Mouse (Mus musculus): Measurements from ENCODE around the gene Rbp1.

The Rbp1 gene

DNA sequence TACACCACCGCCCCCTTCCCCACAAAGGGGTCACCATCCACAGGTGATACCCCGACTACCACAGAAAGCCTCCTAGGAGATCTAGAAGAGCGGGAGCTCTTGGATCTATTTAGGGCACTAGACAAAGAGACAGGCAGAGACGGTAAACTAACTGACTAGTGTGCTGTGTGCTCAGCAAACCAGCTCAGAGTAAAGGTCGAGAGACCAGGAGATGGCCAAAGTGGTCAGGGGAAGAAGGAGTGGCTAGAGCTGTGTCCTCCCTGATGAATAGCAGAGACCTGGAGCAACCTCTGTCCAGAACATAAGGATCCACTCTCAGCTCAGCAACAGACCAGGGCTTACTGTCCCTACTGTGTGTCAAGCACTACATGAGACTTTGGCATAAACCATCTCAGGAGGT, at the start of gene Rbp1:
Rbp1 (plus strand) TSS at position 306 of the 400 bp plus-strand sequence.
- ATAC-seq (ENCODE audit: insufficient number of reproducible peaks, low FRiP score, low TSS enrichment) = no peak

DNA sequence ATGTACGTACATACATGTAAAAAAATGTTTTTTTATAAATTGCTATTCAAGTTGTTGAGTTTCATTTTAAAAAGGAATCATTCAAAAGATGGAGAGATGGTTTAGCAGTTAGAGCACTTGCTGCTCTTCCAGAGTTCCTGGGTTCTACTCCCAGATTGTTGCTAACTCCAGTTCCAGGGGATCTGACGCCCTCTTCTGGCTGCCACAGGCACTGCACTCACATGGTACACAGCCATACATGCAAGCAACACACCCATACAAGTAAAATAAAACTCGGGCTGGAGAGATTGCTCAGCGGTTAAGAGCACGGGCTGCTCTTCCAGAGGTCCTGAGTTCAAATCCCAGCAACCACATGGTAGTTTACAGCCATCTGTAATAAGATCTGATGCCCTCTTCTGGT, 49.4 kb upstream of the Rbp1 start:
- no peak for ATAC-seq (ENCODE audit: insufficient number of reproducible peaks, low FRiP score, low TSS enrichment)

DNA sequence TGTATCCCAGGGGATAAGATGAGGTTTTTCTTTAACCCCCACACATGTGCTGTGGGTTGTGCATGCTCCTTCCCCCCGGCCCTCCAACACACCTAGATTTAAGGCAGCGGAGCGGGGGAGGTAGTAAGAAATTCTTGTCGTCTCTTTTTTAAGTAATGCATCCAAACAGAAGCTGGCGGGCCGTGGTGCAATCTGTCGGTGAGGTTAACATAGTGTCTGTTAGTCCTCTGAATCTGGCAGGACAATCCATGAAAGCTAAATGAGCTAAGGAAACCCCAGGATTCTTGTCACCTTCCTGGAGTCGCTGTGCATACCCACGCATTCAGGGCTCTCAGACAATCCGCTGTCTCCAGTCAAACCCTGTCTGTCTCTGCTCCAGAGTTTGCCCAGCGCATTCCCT, 47.9 kb upstream of the Rbp1 start:
- no peak for ATAC-seq (ENCODE audit: insufficient number of reproducible peaks, low FRiP score, low TSS enrichment)

DNA sequence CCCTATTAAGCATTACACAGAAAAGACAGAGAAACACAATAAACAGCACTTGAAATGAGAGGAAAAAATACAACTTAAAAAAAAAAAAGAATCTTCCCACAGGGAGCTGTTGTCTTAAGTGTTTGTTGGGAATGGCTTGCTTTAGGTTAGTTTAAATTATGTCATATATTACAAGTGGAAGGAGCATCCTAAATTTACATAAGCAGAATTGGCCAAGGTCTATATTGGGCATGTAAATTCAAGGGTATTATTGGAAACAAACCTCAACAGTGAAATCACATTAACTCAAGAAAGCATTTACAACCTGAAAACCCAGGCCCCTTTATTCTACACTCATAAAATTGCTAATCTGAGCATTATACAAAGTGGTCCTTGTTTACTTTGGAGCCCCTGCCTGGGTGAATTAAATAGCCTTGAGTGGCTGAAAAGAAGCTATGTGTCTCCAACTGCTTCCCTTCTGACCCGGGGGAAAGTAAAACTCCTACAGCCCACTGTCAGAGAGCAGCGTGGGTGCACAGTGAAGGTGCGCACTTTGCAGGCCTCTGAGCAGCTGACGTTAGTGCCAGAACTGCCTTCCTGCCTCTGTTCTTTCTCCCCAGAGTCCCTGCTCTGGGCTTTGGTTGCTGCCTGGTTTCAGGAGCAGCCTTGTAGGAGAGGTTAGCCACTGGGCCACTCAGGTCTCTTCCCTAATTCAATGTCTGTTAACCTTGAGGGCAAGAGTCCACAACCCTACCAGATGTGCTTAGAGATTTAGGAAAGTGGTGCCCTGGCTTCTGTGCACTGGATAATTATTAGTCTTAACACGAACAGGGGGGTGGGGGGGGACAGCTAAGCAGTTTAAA, 47.2 kb upstream of the Rbp1 start:
- no peak for ATAC-seq (ENCODE audit: insufficient number of reproducible peaks, low FRiP score, low TSS enrichment)

DNA sequence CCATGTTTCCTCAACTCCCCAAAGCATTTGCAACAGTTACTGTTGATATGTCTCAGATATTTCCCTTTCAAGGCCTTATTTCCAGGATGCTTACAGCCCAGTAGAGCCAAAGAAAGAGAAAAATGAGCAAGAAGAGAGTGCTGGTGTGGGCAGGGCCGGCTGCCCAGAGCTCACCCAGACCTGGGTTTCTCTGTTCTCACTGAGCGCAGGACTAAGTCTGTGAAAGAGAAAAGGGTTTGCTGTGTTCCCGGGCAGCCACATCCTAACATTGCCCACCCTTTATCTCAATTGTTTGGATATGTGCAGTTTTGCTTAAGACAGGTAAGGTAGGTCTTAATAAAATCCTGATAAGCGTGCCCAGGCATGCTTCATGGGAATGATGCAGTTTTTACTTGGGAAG, 43.0 kb upstream of the Rbp1 start:
- ATAC-seq (ENCODE audit: insufficient number of reproducible peaks, low FRiP score, low TSS enrichment) = no peak

DNA sequence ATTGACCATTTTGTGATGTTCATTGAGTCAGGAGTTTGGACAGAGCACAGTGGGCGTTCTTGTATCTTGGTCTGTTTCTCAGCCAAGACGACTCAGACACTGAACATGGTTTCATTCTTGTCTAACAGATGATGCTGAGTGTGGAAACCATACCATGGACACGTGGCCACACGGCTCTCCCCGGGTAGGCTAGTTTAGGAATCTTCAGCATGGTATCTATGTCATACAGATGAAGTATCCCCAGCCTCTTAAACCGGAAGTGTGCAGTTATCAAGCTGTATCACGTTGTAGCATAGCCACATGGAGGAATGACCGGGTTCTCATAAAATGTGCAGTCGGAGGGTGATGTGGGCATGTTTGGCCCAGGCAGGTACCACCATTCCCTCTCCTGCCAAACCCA, 42.2 kb upstream of the Rbp1 start:
- no peak for ATAC-seq (ENCODE audit: insufficient number of reproducible peaks, low FRiP score, low TSS enrichment)

DNA sequence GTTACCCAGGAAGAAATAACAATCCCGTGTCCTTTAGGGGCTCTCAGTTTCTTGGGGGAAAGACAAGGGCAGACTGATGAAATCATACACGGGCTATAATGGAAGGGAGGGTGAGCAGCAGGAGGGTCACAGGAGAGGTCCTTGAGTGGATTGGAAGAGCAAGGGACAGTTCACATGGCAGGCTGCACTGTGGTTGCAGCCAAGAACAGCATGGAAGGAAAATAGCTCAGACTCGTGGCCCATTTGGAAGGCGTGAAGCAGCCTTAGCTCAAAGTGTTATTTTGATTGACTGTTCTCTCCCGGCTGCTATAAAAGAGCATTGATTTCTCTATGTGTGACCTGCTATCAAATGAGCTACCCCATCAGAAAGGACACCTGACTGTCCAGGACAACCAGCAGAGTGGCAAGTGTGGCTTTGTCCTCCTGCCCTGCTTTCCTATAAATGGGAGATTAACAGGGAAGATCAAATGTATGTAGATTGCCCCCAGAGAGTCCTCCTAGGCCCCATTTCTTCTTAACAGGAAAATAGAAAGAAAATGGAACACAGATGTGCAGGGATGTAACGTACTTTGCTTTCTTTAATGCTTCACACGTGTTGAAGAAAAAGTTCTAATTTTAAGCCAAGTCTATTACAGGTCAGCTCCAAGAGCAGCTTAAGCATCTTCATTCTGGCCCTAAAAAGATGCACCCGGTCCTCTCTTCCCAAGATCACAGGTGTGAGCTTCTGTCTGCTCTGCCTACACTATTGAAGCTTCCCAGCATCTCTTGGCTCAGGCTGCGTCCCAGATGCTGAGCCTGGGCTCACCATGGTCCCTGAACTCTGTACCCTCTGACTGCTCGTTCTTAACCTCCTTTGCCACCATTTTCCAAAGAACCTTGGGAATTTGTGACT, 34.8 kb upstream of the Rbp1 start:
- no peak for ATAC-seq (ENCODE audit: insufficient number of reproducible peaks, low FRiP score, low TSS enrichment)

DNA sequence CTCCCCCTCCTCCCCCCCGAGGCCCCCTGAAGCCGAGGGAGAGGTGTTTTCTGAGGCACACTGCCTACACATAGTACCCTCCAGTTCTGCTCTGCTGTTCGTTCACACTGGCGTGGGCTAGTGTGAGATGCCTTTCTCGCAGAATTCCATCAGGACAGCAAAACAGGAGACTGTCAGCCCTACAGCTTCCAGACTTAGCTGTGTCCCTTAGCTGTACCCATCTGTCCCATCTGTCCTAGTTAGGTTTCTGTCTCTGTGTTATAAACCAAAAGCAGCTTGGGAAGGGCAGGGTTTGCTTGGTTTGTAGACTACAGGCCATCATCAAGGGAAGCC, 34.2 kb upstream of the Rbp1 start:
- ATAC-seq (ENCODE audit: insufficient number of reproducible peaks, low FRiP score, low TSS enrichment) = no peak

DNA sequence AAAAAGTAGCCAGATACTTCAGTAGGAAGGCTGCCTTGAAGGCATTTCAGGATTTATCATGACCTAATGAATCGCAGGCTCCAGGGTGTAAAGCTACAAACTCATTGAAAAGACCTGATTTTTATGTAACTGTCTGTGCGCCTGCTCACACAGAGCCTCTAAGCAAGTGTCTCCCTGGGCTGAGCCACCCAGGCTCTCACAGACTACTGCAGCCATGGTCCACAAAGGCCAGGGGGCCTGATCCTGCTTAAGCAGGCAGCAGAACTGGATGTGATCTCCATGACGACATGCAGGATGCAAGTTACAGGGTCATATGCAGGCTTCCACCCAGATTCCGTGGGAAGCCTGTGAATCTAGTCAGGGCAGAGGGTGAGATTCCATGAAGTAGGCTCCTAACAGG, 29.3 kb upstream of the Rbp1 start:
- ATAC-seq (ENCODE audit: insufficient number of reproducible peaks, low FRiP score, low TSS enrichment) = no peak

DNA sequence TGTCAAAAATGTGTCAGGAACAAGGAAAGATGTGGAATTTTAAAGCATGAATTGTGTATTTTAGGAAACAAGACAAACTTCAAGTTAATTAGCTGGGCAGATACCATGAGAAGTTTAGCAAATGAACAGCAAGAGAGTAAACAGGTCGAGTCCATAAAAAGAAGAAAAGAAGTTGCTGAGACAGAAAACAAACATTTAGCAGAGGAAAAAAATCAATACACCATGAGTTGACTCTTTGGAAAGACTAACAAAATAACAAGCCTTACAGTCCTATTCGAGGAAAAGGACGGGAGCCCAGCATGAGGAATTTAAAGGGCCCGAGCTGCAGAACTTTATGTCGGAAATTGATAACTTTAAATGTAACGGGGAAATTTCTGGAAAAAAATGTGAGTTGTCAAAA, 25.6 kb upstream of the Rbp1 start:
- no peak for ATAC-seq (ENCODE audit: insufficient number of reproducible peaks, low FRiP score, low TSS enrichment)

DNA sequence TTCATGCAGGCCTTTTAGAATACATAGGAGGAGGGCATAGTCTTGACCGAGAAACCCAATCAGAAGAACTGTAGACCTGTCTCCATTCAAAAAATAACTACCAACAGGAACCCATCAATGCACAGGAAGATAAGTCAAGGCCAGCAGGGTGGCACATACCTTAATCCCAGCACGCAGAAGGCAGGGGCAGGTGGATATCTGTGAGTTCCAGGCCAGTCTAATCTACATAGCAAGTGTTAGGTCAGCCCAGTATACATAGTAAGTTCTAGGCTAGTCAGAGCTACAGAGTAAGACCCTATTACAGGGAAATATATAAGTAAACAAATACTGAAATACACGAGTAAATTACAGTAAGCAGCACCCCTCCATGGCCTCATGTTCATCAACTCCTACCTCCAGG, 24.9 kb upstream of the Rbp1 start:
- no peak for ATAC-seq (ENCODE audit: insufficient number of reproducible peaks, low FRiP score, low TSS enrichment)

DNA sequence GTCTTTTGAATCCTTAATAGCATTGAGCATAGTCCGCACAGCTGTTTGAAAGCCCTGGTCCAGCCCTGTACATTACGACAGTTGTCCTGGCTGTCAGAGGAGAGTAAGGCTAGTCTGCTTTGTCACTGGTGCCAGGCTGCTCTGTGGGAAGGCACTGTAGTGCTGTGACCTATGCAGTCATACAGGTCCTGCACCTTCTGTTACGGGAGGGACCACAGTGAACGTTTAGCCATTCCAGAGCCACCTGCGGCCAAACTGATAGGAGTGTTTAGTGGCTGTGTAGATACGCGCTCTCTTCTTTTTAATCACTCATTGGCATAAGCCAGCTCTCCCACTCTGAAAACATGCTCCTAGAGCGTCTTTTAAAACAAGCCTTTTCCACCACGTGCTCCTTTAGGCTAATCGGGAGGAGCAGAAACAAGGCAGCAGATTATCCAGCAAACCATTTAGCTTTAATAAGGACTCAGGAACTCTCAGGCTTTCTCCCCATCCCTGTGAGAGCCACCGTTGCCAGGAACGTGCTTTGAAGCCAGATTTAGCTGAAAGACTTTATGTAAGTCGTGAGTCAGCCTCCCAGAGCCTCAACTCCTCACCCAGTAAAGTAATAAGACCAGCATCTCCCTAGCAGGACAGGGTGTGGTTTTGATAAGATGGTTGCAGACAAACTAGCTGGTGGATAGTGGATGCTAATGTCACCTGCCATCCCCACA, 22.4 kb upstream of the Rbp1 start:
- no peak for ATAC-seq (ENCODE audit: insufficient number of reproducible peaks, low FRiP score, low TSS enrichment)

DNA sequence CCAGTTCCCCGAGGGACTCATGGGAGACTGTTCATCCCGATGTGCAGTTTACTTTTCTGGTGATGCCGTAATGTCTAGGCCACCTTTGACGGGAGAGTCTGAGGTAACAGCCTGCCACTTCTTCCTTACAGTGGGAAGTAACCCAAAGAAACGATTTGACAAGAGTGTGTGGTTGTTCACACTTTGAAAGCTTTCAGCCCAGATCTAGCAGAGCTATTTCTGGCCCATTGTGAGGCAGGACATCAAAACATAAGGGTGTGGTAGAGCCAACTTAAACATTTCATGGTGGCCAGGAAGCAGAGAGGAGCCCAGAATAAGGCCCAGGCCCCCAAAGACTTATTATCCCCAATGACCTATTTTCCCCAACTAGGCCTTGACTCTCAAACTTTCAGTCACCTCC, 21.1 kb upstream of the Rbp1 start:
- no peak for ATAC-seq (ENCODE audit: insufficient number of reproducible peaks, low FRiP score, low TSS enrichment)

DNA sequence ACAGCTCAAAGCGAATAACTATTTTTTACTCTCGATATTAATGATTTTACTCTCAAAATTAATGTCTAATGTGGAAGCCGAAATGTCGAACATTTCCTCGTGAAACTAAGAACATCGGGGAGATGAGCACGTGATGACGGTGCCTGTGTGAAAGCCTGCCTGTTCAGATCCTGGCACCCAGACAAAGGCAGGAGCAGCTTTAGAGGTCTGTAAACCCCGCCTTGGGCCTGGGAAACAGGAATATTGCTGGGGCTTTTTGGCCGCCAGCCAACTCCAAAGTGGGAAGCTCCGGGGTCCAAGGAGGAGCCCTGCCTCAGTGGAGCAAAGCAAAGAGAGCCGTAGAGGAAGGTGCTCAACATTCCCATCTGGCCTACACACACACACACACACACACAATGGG, 15.0 kb upstream of the Rbp1 start:
- no peak for ATAC-seq (ENCODE audit: insufficient number of reproducible peaks, low FRiP score, low TSS enrichment)

DNA sequence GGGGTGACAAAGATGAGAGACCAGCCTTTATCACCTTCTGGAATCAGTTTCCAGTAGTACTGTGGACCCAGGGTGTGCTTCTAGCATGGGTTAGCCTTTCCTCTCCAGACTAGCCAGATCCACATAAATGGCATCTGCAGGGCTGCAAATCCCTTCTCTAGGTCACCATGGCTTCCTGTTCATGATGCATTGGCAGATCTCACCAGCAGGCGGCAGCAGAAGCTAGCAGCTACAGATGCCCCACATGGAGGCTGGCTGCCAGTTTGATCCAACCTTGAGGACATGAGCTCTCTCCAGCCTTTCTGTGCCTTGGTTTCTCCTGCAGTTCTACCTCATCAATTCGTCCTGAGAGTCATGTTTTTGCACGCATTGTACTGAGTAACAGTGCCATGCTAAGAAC, 13.6 kb upstream of the Rbp1 start:
- ATAC-seq (ENCODE audit: insufficient number of reproducible peaks, low FRiP score, low TSS enrichment) = no peak

DNA sequence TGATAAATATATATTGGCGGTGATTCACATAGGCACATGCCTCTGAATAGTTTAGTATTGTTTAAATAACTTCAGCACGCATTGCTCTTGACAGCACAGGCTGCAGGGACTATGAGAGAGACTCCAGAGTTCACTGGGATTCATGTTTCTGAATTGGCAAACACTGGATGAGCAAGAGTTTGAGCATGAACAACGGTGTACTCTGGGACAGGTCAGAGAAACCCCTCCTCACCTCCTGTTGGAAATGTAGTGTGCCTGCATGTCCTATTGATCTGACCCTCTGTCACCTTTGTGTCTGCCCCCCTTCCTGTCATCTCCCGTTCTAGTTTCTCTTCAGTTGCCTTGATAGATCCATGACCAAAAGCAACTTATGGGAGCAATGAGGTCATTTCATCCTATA, 7.3 kb upstream of the Rbp1 start:
- ATAC-seq (ENCODE audit: insufficient number of reproducible peaks, low FRiP score, low TSS enrichment) = no peak

DNA sequence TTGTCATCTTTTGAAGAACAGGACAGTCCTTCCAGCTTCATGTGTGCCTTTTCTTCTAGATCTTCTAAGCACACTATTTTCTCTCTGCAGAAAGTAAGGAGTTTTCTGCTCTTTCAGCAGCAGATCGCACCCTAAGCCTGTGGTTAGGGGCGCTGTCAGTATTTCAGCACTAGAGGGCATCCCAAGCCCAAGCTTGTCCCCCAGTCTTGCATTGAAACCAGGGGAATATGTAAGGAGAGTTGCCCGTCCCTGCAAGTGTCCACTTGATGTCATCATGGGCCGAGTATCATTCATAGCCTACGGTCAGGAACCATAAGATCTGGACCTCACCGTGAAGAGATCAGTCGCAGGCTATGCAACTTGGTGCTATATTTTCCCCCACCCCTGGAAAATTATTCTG, 4.8 kb upstream of the Rbp1 start:
- ATAC-seq (ENCODE audit: insufficient number of reproducible peaks, low FRiP score, low TSS enrichment) = no peak

DNA sequence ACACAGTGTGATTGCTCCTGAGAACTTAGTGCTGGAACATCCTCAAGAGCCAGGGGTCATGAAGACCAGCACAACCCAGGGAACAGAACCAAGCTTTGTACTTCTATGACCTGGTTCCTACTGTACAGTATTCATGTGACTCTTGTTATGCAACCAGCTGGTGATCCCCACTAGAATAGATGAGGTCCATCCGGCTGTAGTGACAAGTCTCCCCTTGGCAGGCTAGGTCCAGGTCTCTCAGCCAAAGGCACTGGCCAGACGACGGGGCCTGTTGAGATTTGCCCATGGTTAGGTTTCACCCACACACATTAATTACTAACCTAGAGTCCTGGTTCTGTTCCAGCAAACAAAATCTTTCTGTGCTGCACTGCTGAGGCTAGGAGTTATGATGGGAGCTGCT, 4.4 kb upstream of the Rbp1 start:
- ATAC-seq (ENCODE audit: insufficient number of reproducible peaks, low FRiP score, low TSS enrichment) = no peak

DNA sequence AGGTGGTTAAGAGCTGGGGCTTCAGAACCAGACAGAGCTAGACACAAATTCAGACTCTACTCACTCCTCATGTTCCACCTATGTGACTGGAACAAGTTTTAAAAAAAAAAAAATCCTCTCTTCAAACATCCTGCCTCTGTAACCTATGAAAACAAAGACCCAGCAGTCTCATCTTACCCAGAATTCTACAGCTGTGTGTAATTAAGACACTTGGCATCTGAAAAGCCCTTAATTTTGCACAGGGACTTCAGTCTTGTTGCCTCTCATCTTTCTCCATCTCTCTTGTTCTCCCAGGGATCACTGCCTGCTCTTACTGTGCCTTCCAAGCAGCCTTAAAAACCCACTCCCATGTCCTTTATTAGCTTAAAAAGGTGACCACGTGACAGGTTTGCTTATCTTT, 2.1 kb upstream of the Rbp1 start:
- ATAC-seq (ENCODE audit: insufficient number of reproducible peaks, low FRiP score, low TSS enrichment) = no peak

DNA sequence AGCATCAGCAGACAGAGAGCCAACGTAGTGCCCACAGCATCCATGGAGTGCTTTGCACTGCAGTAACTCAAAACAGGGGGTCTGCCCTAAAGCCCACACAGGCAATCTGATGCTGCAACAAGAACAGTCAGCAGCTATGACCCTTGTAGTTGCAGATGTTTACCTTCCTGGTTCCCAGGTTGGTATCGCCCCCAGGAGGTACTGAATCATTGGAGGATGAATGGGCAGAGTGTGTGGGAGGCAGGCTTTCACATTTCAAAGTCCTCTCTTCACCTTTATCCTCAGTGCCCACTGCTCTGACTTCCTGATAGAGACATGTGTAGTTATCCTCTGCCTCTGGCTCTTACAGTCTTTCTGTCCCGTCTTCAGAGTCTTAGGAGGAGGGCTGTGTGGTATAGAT, 858 bp upstream of the Rbp1 start:
- ATAC-seq (ENCODE audit: insufficient number of reproducible peaks, low FRiP score, low TSS enrichment) = no peak

DNA sequence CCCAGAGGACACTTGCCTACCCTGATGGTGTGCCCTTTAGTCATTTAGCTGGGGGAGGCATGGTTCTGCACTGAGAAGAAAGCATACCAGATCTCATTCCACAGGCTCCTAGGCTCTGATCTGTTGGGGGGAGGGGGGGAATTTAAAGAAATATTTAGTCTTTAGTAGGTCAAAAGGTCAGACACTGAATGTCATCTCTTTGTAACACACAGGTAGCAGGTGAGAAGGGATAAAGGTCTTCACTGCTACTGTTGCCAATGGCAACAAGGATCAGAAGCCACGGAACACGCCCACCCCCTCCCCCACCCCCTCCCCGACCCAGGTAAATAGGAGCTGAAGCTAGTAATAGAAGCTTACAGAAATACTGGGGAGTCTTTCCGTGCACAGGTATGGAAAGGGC, 930 bp downstream of the Rbp1 start:
- ATAC-seq (ENCODE audit: insufficient number of reproducible peaks, low FRiP score, low TSS enrichment) = no peak
